Mouse (Mus musculus): ENCODE data around the gene Kcnip2. TPM values are rescaled to one million over a fixed set of nuclear protein-coding genes. Genes with fewer than 3 reads are reported as not detected.
"Not testable (repeated sequence)": the region's sequence is repeated elsewhere in the genome, so short reads cannot be mapped to it uniquely, and the experiment has no call there.

Gene Kcnip2
- total RNA-seq, 1 experiment from 2014 or later, result not detected

DNA sequence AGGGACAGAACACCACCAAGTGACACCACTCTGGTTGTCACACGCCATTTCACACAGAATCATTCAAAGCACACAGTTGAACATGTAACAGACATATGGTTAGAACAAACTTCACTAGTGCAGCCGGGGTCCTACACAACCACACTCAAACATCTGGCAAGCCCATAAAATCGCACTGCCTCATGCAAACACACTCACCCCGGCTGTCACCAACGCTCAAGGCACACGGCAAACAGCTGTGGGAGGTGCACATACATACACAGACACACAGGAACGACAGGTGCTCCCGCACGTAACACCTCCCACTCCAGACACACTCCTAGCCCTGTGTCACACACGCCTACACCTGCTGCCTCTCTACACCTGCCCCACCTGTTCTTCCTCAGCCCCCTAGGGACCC lies 691 bp downstream of the Kcnip2 start:
- no peak for ATAC-seq (replicated peaks in 1 of 2; ENCODE audit: insufficient read depth in 1 of 2, low FRiP score in 2 of 2, low TSS enrichment in 1 of 2, low read depth in 1 of 2, poor library complexity in 2 of 2, severe bottlenecking in 2 of 2)

DNA sequence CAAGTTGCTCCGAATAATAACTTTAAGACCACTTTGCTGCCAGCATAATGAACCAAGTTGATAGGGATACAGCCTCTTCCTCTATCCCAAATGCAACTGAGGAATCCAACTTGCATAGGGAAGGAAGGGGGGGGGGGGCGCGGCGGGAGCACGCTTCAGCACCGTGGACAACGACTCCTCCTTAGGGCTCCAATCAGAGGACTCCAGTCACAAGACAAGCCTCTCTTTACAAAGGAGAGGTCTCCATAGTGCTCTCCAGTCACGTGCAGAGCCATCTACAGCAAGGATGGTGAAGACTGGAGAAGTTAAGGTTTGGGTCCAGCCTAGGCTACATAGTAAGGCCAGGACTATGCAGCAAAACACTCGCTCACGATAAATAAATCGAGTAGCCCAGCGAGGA lies 2.1 kb downstream of the Kcnip2 start:
- no peak for ATAC-seq (replicated peaks in 1 of 2; ENCODE audit: insufficient read depth in 1 of 2, low FRiP score in 2 of 2, low TSS enrichment in 1 of 2, low read depth in 1 of 2, poor library complexity in 2 of 2, severe bottlenecking in 2 of 2)

DNA sequence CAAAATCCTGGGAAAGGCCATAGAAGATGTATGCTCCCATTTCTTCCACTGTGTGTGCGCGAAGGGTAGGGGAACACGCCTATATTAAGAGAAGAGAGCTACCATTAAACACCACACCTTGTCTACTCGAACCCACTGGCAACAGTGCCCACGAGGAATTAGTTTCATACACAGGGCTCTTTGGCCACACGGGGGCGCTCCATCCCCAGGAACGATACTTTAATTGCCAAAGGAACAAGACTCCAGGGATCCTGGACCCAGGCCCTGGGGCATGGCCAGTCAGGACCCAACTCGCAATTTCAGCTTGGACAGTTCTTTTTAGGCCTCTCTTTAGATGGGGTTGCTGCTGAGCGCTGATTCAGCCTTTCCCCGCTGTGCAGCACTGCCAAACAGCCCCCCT lies 2.6 kb downstream of the Kcnip2 start:
- peak; percentile 30 to 49; a peak in 2 of 4 replicates for ATAC-seq (replicated peaks in 1 of 2; ENCODE audit: insufficient read depth in 1 of 2, low FRiP score in 2 of 2, low TSS enrichment in 1 of 2, low read depth in 1 of 2, poor library complexity in 2 of 2, severe bottlenecking in 2 of 2)

DNA sequence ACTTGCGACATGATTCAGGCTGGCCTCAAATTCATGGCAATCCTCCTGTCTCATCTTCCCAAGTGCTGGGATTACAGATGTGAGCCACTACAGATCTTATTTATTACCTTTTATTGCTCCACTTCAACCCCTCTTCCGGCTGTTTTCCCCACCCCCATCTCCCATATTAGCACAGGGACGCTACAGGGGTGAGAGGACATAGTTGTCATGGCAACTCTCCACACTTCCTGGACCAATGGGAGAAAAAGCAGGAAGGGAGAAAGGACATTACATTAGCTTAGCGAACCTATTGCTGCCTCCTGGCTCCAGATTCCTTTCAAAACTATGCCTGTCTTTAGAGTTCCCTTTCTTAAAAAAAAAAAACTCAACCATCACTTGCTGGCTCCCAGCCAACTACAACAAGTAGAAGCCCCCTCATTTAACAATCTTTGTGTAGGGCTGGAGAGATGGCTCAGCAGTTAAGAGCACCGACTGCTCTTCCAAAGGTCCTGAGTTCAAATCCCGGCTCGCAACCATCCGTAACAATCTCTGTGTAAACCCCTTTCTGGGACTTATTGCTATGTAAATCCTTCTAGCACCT lies 3.1 kb downstream of the Kcnip2 start:
- no peak for ATAC-seq (replicated peaks in 1 of 2; ENCODE audit: insufficient read depth in 1 of 2, low FRiP score in 2 of 2, low TSS enrichment in 1 of 2, low read depth in 1 of 2, poor library complexity in 2 of 2, severe bottlenecking in 2 of 2)

DNA sequence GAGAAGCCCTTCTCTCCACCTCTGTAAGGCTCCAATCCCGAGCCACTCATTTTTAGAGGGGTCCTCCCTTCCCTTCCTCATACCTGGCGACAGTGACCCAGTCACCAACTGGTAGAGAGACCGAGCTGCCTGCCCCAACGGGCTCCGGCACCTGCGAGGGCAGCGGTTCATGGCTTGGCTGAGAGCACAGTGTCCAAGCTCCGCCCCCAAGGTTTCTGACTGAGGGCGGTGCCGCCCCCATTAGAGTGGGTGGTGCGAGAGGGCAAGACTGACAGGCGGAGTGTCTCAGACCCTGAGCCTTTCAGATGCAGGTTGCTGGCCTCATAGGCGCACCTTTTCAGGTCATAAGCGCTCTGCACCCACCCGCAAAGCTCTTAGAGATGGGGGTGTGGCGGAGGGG lies 3.7 kb downstream of the Kcnip2 start:
- peak; percentile 71 to 87 for ATAC-seq (replicated peaks in 1 of 2; ENCODE audit: insufficient read depth in 1 of 2, low FRiP score in 2 of 2, low TSS enrichment in 1 of 2, low read depth in 1 of 2, poor library complexity in 2 of 2, severe bottlenecking in 2 of 2)

DNA sequence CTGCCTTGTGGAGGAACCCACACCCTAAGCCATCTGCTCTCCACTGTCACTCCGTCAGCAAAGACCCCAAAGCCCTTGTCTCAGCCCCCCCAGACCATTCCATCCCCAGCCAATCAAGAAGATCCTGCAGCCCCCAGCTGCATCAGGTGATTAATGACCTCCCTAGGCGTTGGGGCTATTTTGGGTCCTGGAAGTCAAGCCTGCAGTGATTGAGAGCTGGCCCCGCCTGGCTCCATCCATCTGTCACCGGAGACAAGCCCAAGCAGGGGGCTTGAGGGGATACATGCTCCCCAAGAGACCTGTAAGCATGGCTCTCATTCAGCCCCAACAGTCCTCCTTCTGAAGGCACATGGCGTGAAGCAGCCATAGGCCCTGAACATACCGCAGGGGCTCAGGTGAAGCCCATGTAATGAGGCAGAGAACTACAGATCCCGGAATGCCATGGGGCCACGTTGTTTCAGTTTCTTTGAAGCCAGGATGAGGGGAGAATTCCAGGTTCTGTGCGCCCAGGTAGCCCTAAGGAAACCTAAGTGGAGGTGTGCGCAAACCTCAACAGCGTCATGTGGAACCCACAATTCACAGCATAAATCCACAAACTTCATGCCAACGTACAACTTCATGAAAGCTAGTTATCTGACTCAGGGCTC lies 4.7 kb downstream of the Kcnip2 start:
- no peak for ATAC-seq (replicated peaks in 1 of 2; ENCODE audit: insufficient read depth in 1 of 2, low FRiP score in 2 of 2, low TSS enrichment in 1 of 2, low read depth in 1 of 2, poor library complexity in 2 of 2, severe bottlenecking in 2 of 2)

DNA sequence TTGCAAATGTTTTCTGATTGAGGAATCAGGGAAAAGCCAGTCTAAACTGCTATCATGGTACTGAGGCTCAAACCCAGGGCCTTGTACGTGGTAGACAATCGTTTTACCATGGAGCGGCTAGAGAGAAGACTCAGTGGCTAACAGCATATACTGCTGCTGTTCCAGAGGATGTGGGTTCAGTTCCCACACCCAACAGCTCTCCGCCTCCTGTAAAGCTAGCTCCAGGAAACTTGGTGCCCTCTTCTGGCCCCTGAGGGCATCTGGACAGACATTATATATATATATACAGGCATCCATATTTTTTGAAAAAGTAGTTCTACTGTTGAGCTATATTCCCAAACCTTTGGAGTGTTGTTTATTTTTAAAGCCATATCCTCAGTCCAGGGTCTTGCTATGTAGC lies 8.1 kb downstream of the Kcnip2 start:
- ATAC-seq (replicated peaks in 1 of 2; ENCODE audit: insufficient read depth in 1 of 2, low FRiP score in 2 of 2, low TSS enrichment in 1 of 2, low read depth in 1 of 2, poor library complexity in 2 of 2, severe bottlenecking in 2 of 2), result no peak

DNA sequence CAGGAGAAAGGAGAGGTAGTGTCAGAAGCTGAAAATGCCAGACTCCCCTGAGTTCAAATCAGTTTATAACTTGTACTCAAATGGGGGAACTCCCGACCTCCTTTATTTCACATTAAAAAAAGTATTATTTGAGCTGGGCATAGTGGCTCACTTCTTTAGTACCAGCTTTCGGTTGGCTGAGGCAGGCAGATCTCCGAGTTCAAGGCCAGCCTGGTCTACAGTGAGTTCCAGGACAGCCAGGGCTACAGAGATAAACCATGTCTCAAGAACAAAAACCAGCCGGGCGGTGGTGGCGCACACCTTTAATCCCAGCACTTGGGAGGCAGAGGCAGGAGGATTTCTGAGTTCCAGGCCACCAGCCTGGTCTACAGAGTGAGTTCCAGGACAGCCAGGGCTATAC lies 10.0 kb downstream of the Kcnip2 start:
- not testable (repeated sequence) for ATAC-seq (replicated peaks in 1 of 2; ENCODE audit: insufficient read depth in 1 of 2, low FRiP score in 2 of 2, low TSS enrichment in 1 of 2, low read depth in 1 of 2, poor library complexity in 2 of 2, severe bottlenecking in 2 of 2)

DNA sequence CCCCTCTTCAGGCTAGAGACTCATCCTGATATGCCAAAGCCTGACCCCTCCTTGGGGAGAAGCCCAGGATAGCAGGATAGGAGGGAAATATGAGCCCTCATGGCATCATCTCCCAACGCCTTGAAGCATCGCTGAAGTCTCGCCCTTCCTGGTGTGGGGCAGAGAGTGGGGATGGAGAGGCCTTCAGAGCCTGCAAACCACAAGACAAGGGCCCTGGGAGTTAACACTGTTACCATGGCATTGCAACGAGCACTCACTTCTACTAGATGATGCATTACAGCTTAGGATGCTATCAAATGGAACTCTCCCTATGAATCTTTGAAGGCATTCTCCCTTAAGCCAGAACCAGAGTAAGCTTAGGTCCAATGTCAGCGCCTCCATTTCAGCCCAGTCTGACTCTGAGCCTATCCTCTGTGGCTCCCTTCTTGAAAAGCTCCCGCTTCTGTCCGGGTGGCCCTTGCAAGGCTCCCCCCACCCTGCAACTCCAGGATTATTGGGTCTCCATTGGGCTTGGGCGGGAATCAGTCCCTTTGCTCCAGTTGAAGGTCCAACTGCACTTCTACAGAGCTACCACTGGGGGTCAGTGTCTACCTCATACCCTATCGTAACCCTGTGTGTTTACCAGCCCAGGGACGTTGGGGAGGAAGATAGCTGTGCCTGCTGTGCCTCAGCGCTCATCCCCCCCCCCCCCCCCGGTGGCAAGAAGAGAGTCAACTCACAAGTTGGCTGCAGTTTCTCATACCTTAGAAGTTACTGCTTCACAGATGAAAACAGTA lies 11.1 kb downstream of the Kcnip2 start:
- peak; percentile 84 to 88 for ATAC-seq (replicated peaks in 1 of 2; ENCODE audit: insufficient read depth in 1 of 2, low FRiP score in 2 of 2, low TSS enrichment in 1 of 2, low read depth in 1 of 2, poor library complexity in 2 of 2, severe bottlenecking in 2 of 2)

DNA sequence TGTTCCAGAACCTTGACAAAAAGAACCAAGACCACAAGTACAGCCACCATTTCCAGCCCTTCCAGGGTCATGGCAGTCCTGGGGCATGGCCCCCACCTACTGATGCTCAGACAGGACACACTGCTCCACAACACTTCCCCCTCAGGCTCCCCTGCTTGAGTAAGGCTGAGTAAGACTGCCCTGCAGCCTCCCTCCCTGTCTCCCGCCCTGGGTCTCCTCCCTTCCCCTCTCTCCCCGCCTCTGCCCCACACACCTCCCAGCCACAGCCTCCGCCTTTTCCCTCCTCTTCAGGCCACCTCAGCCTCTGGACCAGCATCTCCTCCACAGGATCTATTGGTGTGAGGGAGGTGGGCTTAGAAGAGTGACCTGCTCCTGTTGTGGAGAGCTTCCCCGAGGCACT lies 12.5 kb downstream of the Kcnip2 start:
- ATAC-seq (replicated peaks in 1 of 2; ENCODE audit: insufficient read depth in 1 of 2, low FRiP score in 2 of 2, low TSS enrichment in 1 of 2, low read depth in 1 of 2, poor library complexity in 2 of 2, severe bottlenecking in 2 of 2), result no peak

DNA sequence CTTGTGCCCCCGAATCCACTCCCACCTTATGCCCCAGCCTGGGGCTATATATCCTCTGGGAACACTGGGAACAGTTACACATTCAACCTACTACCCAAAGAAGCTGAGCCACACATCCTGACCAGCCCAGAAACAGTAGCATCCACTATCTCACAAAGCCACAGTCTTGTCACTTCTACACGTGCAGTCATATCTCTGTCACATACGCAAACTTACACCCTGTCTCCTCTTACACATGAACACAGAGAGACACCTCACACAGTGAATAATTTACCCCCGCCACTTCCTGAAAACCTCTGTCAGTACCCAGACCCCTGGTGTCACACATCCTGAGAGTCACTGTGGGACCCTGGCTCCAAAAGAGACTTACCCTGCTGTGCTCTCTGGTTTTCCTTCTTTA lies 13.2 kb downstream of the Kcnip2 start:
- ATAC-seq (replicated peaks in 1 of 2; ENCODE audit: insufficient read depth in 1 of 2, low FRiP score in 2 of 2, low TSS enrichment in 1 of 2, low read depth in 1 of 2, poor library complexity in 2 of 2, severe bottlenecking in 2 of 2), result no peak

DNA sequence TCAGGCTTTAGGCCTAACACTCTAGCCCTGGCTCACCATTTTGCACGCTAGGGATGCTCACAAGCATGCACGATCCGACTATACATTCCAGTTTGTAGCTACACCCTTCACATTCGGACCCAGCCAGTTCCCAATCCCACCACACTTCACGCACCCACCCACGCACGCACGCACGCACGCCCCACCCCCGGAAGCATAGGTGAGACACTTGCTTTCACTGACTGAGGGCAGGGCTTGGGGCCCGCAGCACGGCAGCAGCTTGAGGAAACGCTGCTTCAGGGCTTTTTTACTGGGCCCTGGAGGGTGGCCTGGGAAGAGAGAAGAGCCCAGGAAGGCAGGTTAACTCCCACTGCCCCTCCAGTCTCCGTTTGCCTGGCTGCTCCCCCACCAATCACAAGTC lies 19.0 kb downstream of the Kcnip2 start:
- no peak for ATAC-seq (replicated peaks in 1 of 2; ENCODE audit: insufficient read depth in 1 of 2, low FRiP score in 2 of 2, low TSS enrichment in 1 of 2, low read depth in 1 of 2, poor library complexity in 2 of 2, severe bottlenecking in 2 of 2)

DNA sequence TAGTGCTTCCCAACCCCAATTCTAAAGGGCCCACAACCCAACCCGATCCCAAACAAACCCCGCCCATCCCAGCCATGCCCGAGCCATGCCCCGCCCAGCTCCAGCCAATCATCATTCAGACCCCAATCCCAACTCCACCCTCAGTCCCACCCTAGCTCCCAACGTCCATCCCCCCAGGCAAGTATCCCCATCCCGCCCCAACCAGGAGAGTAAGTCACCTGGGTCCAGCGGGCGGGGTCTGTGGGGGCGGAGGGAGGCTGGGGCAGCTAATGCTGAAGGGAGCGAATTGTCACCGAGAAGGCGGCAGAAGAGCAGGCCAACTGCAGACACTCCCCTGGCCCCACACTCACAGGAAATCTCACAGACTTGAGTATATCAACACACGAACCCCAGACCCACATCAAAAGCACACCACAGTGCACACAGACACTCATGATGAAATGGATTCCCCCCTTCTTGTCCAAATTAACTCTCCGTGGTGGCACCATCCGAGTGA lies 19.8 kb downstream of the Kcnip2 start:
- no peak for ATAC-seq (replicated peaks in 1 of 2; ENCODE audit: insufficient read depth in 1 of 2, low FRiP score in 2 of 2, low TSS enrichment in 1 of 2, low read depth in 1 of 2, poor library complexity in 2 of 2, severe bottlenecking in 2 of 2)

DNA sequence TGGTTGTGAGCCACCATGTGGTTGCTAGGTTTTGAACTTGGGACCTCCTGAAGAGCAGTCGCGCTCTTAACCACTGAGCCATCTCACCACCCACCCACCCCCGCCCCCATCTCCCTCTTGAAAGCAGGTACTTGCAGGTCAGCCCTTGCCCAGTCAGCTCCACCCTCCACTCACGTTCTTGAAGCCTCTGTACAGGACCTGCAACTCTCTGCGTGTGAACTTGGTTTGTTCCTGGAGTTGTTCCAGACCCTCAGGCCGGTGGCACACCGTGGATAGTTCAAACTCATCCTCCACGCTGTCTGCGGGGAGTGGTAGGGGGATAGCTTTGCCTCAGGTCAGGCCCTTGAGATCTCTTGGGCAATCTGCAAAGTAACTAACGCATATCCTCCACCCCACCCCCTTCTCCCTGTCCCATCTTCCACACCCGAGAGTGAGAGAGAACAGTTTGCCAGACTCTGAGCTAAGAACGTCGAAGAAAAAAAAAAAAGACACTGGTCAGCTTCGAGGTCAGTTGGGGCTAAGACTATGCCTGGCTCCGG lies 20.4 kb downstream of the Kcnip2 start:
- no peak for ATAC-seq (replicated peaks in 1 of 2; ENCODE audit: insufficient read depth in 1 of 2, low FRiP score in 2 of 2, low TSS enrichment in 1 of 2, low read depth in 1 of 2, poor library complexity in 2 of 2, severe bottlenecking in 2 of 2)

DNA sequence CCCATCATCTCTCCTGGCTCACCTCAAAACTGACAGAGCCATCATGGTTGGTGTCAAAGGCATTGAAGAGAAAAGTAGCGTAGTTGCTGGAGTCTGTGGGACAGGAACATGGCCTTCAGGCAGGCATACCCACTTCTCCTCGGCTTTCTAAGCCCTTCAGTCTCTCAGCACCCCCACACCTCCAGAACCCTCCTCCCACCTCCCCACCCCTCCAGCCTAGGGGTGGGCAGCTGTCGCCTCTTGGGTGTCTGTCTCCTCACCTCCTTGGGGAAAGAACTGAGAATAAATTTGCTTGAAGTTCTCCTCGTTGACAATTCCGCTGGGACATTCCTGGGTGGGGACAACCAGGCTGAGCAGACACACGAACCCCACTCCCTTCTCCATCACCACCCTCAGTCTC lies 21.1 kb downstream of the Kcnip2 start:
- ATAC-seq (replicated peaks in 1 of 2; ENCODE audit: insufficient read depth in 1 of 2, low FRiP score in 2 of 2, low TSS enrichment in 1 of 2, low read depth in 1 of 2, poor library complexity in 2 of 2, severe bottlenecking in 2 of 2), result no peak

DNA sequence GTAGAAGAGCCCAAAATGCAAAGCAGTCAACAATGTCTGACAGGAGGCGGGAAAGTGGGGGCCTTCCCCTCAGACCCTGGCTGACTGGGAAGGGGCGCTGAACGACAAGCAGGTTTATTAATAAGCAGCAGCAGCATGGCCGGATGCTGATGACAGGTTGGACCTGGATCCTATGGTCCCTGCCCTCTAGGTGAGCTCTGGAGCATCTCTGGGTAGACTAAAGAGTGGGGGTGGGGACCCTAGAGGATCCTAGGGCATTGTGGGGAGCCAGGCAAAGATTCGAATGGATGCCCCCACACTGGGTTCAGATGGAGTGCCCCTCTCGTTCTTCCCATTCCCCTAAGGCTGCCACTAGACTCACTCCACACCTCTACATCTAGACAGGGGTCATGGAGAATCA lies 23.5 kb downstream of the Kcnip2 start:
- no peak for ATAC-seq (replicated peaks in 1 of 2; ENCODE audit: insufficient read depth in 1 of 2, low FRiP score in 2 of 2, low TSS enrichment in 1 of 2, low read depth in 1 of 2, poor library complexity in 2 of 2, severe bottlenecking in 2 of 2)

DNA sequence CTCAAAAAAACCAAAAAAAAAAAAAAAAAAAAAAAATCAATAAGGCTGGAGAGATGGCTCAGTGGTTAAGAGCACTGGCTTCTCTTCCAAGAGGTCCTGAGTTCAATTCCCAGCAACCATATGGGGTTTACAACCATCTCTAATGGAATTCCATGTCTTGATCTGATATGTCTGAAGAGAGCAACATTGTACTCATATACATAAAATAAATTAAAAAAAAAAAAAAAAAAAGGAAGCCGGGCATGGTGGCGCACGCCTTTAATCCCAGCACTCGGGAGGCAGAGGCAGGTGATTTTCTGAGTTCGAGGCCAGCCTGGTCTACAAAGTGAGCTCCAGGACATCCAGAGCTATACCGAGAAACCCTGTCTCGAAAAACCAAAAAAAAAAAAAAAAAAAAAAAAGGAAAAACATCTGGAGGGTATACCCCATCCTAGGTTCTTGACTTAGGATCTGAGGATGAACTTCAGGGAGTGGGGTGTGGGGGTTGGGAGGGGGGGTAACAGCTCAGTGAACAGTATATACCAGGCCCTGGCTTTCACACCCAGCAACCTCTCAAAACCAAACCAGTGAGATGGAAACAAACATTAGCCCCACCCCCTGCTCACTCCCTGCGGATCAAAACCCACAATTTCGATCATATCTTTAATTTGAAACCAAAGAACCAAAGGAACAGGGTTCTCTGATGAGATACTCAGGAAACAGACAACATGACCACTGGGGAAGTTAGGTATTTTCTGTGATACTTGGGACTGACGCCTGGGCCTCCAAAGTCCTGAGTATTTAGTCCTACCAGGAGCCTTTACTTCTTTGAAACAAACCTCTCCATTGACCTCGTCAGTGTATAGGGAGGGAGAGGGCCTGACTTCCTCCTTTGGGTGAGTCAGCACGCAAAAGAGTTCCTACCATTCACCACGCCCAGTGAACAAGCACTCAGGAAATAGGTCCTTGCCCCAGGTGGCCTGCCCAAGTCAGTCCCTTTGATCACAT lies 25.7 kb downstream of the Kcnip2 start:
- ATAC-seq (replicated peaks in 1 of 2; ENCODE audit: insufficient read depth in 1 of 2, low FRiP score in 2 of 2, low TSS enrichment in 1 of 2, low read depth in 1 of 2, poor library complexity in 2 of 2, severe bottlenecking in 2 of 2), result peak; percentile 92 to 96

All from hematopoietic stem cell, adult 5-6 weeks (primary cell).